Mouse (Mus musculus) E14TG2a.4 (cell line): ENCODE results near the gene Tram2.

Experiments
- H3K27me3 ChIP-seq: 2 replicates; pipeline ENCODE4 v1.6.1; 2014; ENCODE audit warnings: low read length, control low read depth; ENCODE audit not compliant: insufficient read depth
- H3K36me3 ChIP-seq: 2 replicates; pipeline ENCODE4 v1.6.1; 2014; ENCODE audit warnings: low read length, control low read depth; ENCODE audit not compliant: insufficient read depth
- H3K4me1 ChIP-seq: replicated peaks from 2 replicates; pipeline ENCODE4 v1.6.1; 2014; ENCODE audit warnings: low read depth, low read length, control low read depth
- H3K4me3 ChIP-seq: replicated peaks from 2 replicates; pipeline ENCODE4 v1.5.1; 2014; ENCODE audit warnings: mild to moderate bottlenecking, low read length
- H3K9me3 ChIP-seq: 2 replicates; pipeline ENCODE4 v1.6.1; 2014; ENCODE audit warnings: low read length, control low read depth
- CTCF ChIP-seq: conservative IDR thresholded peaks from 2 replicates; pipeline ENCODE4 v1.5.1; 2014; ENCODE audit warnings: low read length
- NANOG ChIP-seq: IDR thresholded peaks from 2 replicates; pipeline ENCODE4 v1.6.1; 2014; ENCODE audit warnings: borderline replicate concordance, low read length, mixed read lengths
- POU5F1 ChIP-seq: IDR thresholded peaks from 2 replicates; pipeline ENCODE4 v1.6.1; 2014; ENCODE audit warnings: low read length, borderline replicate concordance

The Tram2 gene

GRCm38 (mm10) chr1:21035878-21036277 lies 43.2 kb downstream of the Tram2 start:
- no peaks in the 10 kb centered on the region for H3K36me3 ChIP-seq
- no peaks in the 10 kb centered on the region for H3K27me3 ChIP-seq
- H3K4me1 ChIP-seq, result no peaks in the 10 kb centered on the region
- H3K4me3 ChIP-seq, result no peak overlapping the region
- no peaks in the 10 kb centered on the region for H3K9me3 ChIP-seq
- TF ChIP-seq NANOG, result no peak
- no peak for TF ChIP-seq CTCF

DNA sequence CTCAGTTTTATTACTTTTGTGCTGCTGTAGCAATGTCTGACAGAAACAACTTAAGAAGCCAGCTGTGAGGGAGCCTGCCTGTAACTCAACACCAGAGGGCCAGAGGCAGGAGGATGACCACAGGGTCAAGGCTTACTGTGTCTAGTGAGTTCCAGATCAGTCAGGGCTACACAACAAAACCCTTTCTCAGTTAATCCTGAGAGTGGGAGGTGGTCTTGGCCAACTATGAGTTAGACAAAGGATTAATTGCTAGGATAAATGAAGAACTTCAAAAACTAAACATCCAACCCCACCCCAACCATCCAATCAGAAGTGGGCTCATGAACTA lies 45.3 kb downstream of the Tram2 start:
- no peaks in the 10 kb centered on the region for H3K9me3 ChIP-seq
- H3K4me3 ChIP-seq, result no peak overlapping the region
- H3K4me1 ChIP-seq, result no peaks in the 10 kb centered on the region
- no peaks in the 10 kb centered on the region for H3K27me3 ChIP-seq
- TF ChIP-seq POU5F1 (no peak), CTCF (no peak), NANOG (no peak)
- no peaks in the 10 kb centered on the region for H3K36me3 ChIP-seq

- no peaks in the 10 kb centered on the region for H3K27me3 ChIP-seq
- no peak overlapping the region for H3K4me3 ChIP-seq
- H3K4me1 ChIP-seq, result no peaks in the 10 kb centered on the region
- TF ChIP-seq CTCF (no peak), NANOG (no peak), POU5F1 (no peak)
- no peaks in the 10 kb centered on the region for H3K9me3 ChIP-seq
- no peaks in the 10 kb centered on the region for H3K36me3 ChIP-seq
Measured at GRCm38 (mm10) chr1:21033065-21033791, 45.8 kb downstream of the Tram2 start.

GRCm38 (mm10) chr1:21031650-21032049 lies 47.4 kb downstream of the Tram2 start:
- no peaks in the 10 kb centered on the region for H3K36me3 ChIP-seq
- no peak for TF ChIP-seq NANOG
- TF ChIP-seq CTCF, result no peak
- no peak for TF ChIP-seq POU5F1
- H3K4me3 ChIP-seq, result no peak overlapping the region
- H3K9me3 ChIP-seq, result no peaks in the 10 kb centered on the region
- no peaks in the 10 kb centered on the region for H3K27me3 ChIP-seq
- peaks cover 8% of the 10 kb centered on the region; the same call in 1 of the 2 replicates for H3K4me1 ChIP-seq

DNA sequence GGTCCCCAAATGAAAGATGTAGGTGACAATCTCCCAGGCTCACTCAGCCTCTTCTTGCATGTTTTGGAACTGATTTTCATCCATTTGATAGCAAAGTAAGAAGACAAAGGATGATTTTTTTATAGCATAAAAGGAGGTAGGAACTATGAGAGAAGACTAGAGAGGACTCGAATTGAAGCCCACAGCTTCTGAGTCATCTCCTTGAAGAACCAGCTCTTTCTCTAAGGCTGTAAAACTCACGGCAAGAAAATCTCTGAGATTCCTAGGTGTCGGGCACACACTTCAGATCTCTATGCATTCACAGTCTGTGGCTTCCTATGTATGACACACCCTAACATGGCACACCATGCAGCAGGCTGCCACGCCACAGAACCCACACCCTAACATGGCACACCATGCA lies 50.0 kb downstream of the Tram2 start:
- Histone ChIP-seq H3K9me3 (no peaks in the 10 kb centered on the region), H3K4me3 (no peak overlapping the region), H3K36me3 (no peaks in the 10 kb centered on the region), H3K27me3 (no peaks in the 10 kb centered on the region), H3K4me1 (peaks cover 12% of the 10 kb centered on the region; the same call in 1 of the 2 replicates)
- TF ChIP-seq NANOG (no peak), CTCF (no peak), POU5F1 (no peak)

- TF ChIP-seq NANOG (no peak), POU5F1 (no peak), CTCF (no peak)
- Histone ChIP-seq H3K4me1 (peaks cover 12% of the 10 kb centered on the region; the same call in 1 of the 2 replicates), H3K9me3 (peaks cover 6% of the 10 kb centered on the region; the same call in 1 of the 2 replicates), H3K4me3 (no peak overlapping the region), H3K36me3 (peaks cover 6% of the 10 kb centered on the region), H3K27me3 (no peaks in the 10 kb centered on the region)
Measured at GRCm38 (mm10) chr1:21026534-21026933, 52.5 kb downstream of the Tram2 start.

- Histone ChIP-seq H3K4me3 (no peak overlapping the region), H3K9me3 (peaks cover 10% of the 10 kb centered on the region; the same call in 1 of the 2 replicates), H3K4me1 (peaks cover 12% of the 10 kb centered on the region; the same call in 1 of the 2 replicates), H3K36me3 (peaks cover 6% of the 10 kb centered on the region), H3K27me3 (no peaks in the 10 kb centered on the region)
- TF ChIP-seq NANOG (no peak), POU5F1 (no peak), CTCF (no peak)
Measured at GRCm38 (mm10) chr1:21025203-21025602, 53.8 kb downstream of the Tram2 start.

- TF ChIP-seq CTCF (no peak), POU5F1 (no peak)
- H3K27me3 ChIP-seq, result no peaks in the 10 kb centered on the region
- H3K9me3 ChIP-seq, result peaks cover 11% of the 10 kb centered on the region; the same call in 1 of the 2 replicates
- H3K4me1 ChIP-seq, result peaks cover 12% of the 10 kb centered on the region; the same call in 1 of the 2 replicates
- H3K4me3 ChIP-seq, result no peak overlapping the region
- H3K36me3 ChIP-seq, result peaks cover 6% of the 10 kb centered on the region
Measured at GRCm38 (mm10) chr1:21023101-21023500, 55.9 kb downstream of the Tram2 start.

GRCm38 (mm10) chr1:21014463-21014862 lies 64.6 kb downstream of the Tram2 start:
- Histone ChIP-seq H3K9me3 (peaks cover 20% of the 10 kb centered on the region), H3K4me1 (no peaks in the 10 kb centered on the region; the same call in 1 of the 2 replicates), H3K27me3 (no peaks in the 10 kb centered on the region), H3K36me3 (peaks cover 16% of the 10 kb centered on the region), H3K4me3 (no peak overlapping the region)
- TF ChIP-seq POU5F1, result no peak
- no peak for TF ChIP-seq NANOG
